Mouse (Mus musculus): Measurements from ENCODE around the gene Cdh4. TPM values are rescaled to one million over a fixed set of nuclear protein-coding genes. Genes with fewer than 3 reads are reported as not detected.

Gene Cdh4
- polyA plus RNA-seq, 1 experiment from 2014 or later = 15.0 TPM

DNA sequence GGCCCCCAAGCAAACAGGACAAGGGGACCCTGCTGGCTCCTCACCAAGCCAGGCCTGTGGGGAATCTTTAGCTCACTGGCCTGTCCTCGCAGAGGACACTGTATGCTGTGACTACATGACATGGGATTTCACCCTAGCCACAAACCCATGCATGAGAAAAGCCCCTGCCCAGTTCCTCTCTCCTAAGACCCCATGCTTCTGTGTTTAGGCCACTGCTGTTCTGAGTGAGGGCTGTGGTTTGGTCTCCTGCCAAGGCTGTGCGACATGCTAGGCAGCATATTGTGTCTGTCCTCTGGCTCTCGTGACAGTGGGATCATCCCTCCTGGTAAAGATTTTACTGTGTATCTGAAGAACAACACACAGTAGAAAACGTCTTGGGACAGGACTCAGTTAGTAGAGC, 207.1 kb downstream of the Cdh4 start:
- no peak overlapping the region for H3K27ac ChIP-seq
- peaks cover 9% of the 10 kb centered on the region; the same call in 1 of the 2 replicates for H3K4me1 ChIP-seq
- H3K9me3 ChIP-seq = no peaks in the 10 kb centered on the region
- no peak overlapping the region for H3K4me3 ChIP-seq
- H3K4me2 ChIP-seq (replicated peaks) = no peak overlapping the region
- H3K36me3 ChIP-seq = no peaks in the 10 kb centered on the region
- 72% methylated on average over 4 of the region's 4 CpGs for WGBS
- no peak for ATAC-seq (ENCODE audit: insufficient number of reproducible peaks, insufficient read depth, low FRiP score, low TSS enrichment)
- no peak overlapping the region for H3K9ac ChIP-seq
- no peaks in the 10 kb centered on the region for H3K27me3 ChIP-seq

DNA sequence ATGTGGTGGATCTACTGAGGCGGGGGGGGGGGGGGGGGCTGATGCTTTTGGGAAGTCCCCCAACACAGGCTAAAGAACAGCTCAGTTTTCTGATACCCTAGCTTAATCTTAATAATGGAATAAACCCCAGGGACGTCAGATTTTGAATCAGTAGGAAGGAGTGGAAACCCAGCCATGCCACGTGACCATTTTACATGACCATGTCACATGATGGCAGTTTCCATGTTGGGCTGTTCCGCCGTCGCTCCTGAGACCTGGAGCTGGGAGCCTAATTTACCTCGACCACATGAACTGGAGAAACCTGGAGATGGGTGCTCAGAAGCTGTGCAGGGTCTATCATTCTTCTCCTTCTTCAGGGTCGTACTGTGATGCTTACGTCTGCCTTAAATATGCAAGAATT, 207.9 kb downstream of the Cdh4 start:
- ATAC-seq (ENCODE audit: insufficient number of reproducible peaks, insufficient read depth, low FRiP score, low TSS enrichment) = no peak
- Histone ChIP-seq H3K9me3 (no peaks in the 10 kb centered on the region), H3K4me3 (no peak overlapping the region), H3K27ac (no peak overlapping the region), H3K36me3 (no peaks in the 10 kb centered on the region), H3K27me3 (no peaks in the 10 kb centered on the region), H3K4me2 (replicated peaks) (no peak overlapping the region), H3K4me1 (peaks cover 9% of the 10 kb centered on the region; the same call in 1 of the 2 replicates), H3K9ac (no peak overlapping the region)
- 78% methylated on average over 9 of the region's 9 CpGs for WGBS

DNA sequence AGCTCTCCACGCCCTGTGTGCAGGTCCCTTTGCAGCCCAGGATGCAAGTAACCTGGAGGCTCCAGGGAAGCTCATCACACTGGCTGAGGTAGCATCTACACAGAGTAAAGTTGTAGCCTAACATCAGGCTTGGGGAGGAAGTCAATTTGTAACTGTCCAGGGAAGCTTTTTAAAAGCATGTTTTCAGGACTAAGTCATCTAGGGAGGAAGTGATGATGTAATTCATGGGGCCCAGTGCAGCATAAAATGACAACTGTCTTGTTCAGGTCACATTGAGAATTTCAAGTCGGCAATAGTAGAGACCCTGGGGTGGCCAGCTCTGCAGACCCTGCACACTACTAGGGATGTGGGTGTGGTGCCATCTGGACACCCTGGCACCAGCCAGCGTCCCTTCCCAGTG, 213.3 kb downstream of the Cdh4 start:
- no peak for ATAC-seq (ENCODE audit: insufficient number of reproducible peaks, insufficient read depth, low FRiP score, low TSS enrichment)

DNA sequence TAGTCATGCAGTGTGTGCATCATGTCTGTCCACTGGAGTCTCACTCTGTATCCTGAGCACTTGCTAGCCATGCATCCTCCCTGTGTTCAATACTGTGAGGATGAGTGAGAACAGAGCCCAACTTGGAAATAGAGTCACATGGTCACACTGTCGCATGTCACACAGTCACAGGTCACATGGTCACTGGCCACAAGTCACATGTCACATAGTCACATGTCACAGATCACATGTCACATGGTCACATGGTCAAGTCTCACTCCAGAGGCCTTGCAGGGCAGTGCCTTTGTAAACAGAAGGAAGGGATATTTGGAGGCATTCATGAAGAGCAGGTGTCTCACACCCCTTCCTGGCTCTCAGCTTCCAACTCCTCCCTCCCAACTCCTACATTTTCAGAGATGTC, 217.0 kb downstream of the Cdh4 start:
- no peak for ATAC-seq (ENCODE audit: insufficient number of reproducible peaks, insufficient read depth, low FRiP score, low TSS enrichment)
- H3K4me1 ChIP-seq = peaks cover 11% of the 10 kb centered on the region
- no peak overlapping the region for H3K4me2 ChIP-seq (replicated peaks)
- 82% methylated on average over 1 of the region's 1 CpGs for WGBS
- no peak overlapping the region for H3K4me3 ChIP-seq
- H3K36me3 ChIP-seq = no peaks in the 10 kb centered on the region
- H3K27ac ChIP-seq = no peak overlapping the region
- H3K9ac ChIP-seq = no peak overlapping the region
- H3K27me3 ChIP-seq = peaks cover 23% of the 10 kb centered on the region
- no peaks in the 10 kb centered on the region for H3K9me3 ChIP-seq

More for the DNA sequence above, 213.3 kb downstream of the Cdh4 start:
- 78% methylated on average over 3 of the region's 3 CpGs for WGBS
- no peak overlapping the region for H3K4me2 ChIP-seq (replicated peaks)
- H3K27ac ChIP-seq = no peak overlapping the region
- H3K9me3 ChIP-seq = no peaks in the 10 kb centered on the region
- no peaks in the 10 kb centered on the region for H3K36me3 ChIP-seq
- no peaks in the 10 kb centered on the region for H3K27me3 ChIP-seq
- H3K4me1 ChIP-seq = 0 out of 2 replicates have a peak, but pooled peaks cover 3% of the 10 kb centered on the region
- no peak overlapping the region for H3K4me3 ChIP-seq
- H3K9ac ChIP-seq = no peak overlapping the region

DNA sequence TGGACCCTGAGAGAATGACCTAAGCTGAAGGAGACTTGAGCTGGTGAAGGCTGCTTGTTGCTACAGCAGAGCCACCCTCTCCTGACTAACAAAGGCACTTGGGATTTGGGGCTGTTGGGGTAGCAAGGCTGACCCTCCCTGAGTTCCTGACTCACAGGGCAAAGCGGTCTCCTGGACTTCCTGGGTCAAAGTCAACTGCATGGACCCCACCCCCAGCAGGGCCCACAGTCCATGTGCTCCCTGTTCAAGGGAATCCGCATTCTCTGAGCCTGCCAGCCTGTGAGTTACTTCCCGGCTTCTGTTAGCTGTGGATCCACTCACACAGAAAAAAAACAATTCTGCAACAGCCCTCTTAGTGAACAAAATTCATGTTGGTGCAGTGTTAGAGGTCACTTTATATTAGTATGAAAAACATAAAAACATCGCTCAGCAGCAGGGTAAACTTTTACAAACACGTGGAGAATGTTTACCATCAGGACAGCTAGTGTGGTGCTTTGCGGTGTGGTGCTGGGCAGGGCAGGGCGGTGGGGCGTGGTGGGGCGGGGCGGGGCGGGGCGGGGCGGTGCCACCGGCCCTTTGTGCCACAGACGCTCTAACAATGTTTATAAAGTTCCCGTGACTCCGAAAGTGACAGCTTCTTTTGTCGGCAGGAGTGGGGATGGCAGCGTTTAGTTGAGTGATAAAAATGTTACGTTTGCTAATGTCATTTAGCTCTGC, 219.9 kb downstream of the Cdh4 start:
- 0 out of 2 replicates have a peak overlapping the region, but pooled peaks have one; percentile 12 for H3K4me3 ChIP-seq
- H3K9ac ChIP-seq = no peak overlapping the region
- peaks cover 11% of the 10 kb centered on the region for H3K4me1 ChIP-seq
- no peaks in the 10 kb centered on the region for H3K36me3 ChIP-seq
- peaks cover 34% of the 10 kb centered on the region for H3K27me3 ChIP-seq
- H3K27ac ChIP-seq = no peak overlapping the region
- ATAC-seq (ENCODE audit: insufficient number of reproducible peaks, insufficient read depth, low FRiP score, low TSS enrichment) = no peak
- WGBS = 13% methylated on average over 20 of the region's 20 CpGs
- H3K4me2 ChIP-seq (replicated peaks) = peak overlapping the region; percentile 43
- no peaks in the 10 kb centered on the region for H3K9me3 ChIP-seq

DNA sequence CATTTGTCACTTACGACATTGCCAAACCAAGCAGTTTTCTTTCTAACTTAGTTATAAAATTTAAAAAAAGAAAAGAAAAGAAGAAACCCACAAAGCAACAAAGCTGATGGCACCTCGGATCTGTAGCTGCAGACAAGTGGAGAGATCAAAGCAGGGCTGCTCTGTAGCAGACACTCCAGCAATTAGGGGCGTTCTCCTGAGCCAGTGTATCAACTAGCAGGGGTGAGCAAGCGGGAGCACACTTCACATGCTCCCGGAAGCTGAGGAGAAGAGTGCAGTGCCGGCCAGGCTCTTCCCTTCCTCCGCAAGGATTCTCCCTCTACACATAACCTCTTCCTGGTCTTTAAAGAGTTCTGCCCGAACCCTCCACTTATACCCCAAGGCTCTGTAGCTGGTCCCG, 220.5 kb downstream of the Cdh4 start:
- H3K4me3 ChIP-seq = no peak overlapping the region

DNA sequence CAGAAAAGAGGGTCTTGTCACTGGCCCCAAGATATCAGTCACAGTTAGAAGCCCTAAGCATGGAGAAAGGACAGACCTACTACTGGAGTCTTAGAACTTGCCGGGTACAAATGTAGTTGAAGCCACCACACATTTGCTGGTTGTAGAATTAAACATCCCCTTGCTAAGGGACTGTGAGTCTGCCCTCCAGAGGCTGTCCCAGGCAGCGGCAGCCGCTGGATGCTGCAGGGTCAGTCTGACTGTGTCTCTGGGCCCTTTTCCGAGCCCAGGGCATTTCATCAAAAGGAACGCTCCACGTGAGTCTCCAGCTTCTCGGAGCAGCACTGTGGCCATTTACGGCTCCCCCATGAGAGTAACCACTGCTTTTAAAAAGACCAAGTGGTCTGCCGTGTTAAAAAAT, 221.4 kb downstream of the Cdh4 start:
- peaks cover 34% of the 10 kb centered on the region for H3K27me3 ChIP-seq
- no peak overlapping the region for H3K9ac ChIP-seq
- H3K4me3 ChIP-seq = no peak overlapping the region
- no peaks in the 10 kb centered on the region for H3K36me3 ChIP-seq
- no peak overlapping the region for H3K4me2 ChIP-seq (replicated peaks)
- H3K9me3 ChIP-seq = no peaks in the 10 kb centered on the region
- no peak for ATAC-seq (ENCODE audit: insufficient number of reproducible peaks, insufficient read depth, low FRiP score, low TSS enrichment)
- peaks cover 11% of the 10 kb centered on the region for H3K4me1 ChIP-seq
- 47% methylated on average over 9 of the region's 9 CpGs for WGBS
- H3K27ac ChIP-seq = no peak overlapping the region

More for the DNA sequence above, 220.5 kb downstream of the Cdh4 start:
- Histone ChIP-seq H3K9ac (no peak overlapping the region), H3K9me3 (no peaks in the 10 kb centered on the region), H3K27ac (no peak overlapping the region), H3K36me3 (no peaks in the 10 kb centered on the region), H3K4me1 (peaks cover 11% of the 10 kb centered on the region), H3K27me3 (peaks cover 34% of the 10 kb centered on the region), H3K4me2 (replicated peaks) (peak overlapping the region; percentile 43)
- ATAC-seq (ENCODE audit: insufficient number of reproducible peaks, insufficient read depth, low FRiP score, low TSS enrichment) = no peak
- WGBS = 9% methylated on average over 9 of the region's 9 CpGs

DNA sequence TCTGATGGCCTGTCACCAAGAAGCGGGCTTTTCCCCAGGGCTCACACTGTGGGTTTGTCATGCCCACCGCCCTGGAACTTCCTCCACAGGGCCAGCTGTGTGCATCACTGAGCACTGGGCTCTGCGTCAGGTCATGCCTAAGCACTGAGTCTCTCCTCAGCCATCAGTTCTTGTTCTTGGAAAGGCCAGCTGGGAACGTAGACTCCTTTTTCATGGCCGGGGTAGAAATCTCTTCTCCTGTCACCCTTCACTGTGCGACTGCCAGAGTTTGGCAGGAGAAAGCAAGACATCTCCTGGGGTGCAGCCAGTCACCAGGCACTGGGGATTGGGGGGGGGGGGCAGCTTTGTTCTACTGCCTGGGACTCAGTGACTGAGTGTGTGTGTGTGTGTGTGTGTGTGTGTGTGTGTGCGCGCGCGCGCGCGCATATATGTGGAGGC, 222.0 kb downstream of the Cdh4 start:
- H3K9ac ChIP-seq = no peak overlapping the region
- H3K9me3 ChIP-seq = no peaks in the 10 kb centered on the region
- peaks cover 11% of the 10 kb centered on the region for H3K4me1 ChIP-seq
- H3K4me2 ChIP-seq (replicated peaks) = no peak overlapping the region
- H3K36me3 ChIP-seq = no peaks in the 10 kb centered on the region
- H3K4me3 ChIP-seq = no peak overlapping the region
- 91% methylated on average over 13 of the region's 13 CpGs for WGBS
- no peak for ATAC-seq (ENCODE audit: insufficient number of reproducible peaks, insufficient read depth, low FRiP score, low TSS enrichment)
- peaks cover 34% of the 10 kb centered on the region for H3K27me3 ChIP-seq
- H3K27ac ChIP-seq = no peak overlapping the region

DNA sequence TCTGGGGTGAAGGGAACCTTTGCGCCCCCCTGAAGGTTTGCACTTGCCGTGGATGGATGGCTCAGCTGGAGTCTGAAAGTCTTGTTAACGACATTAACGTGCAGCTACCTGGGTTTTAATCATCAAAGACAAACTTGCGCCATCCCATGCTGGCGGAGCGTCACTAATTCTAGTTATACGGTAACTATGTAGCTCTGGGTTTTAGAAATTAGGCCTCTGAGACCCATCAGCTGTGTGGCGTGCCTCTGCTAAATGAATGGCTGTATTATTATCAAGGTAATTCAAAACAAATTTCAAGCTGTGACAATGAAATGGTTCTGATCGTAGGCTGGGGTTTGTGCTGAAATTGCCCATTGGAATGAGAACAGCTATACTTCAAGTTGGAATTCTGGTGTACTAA, 228.5 kb downstream of the Cdh4 start:
- Histone ChIP-seq H3K4me1 (no peaks in the 10 kb centered on the region), H3K27me3 (peaks cover 9% of the 10 kb centered on the region; the same call in 1 of the 2 replicates), H3K9ac (no peak overlapping the region), H3K9me3 (no peaks in the 10 kb centered on the region), H3K4me2 (replicated peaks) (no peak overlapping the region), H3K4me3 (no peak overlapping the region), H3K36me3 (no peaks in the 10 kb centered on the region), H3K27ac (no peak overlapping the region)
- 40% methylated on average over 10 of the region's 10 CpGs for WGBS
- ATAC-seq (ENCODE audit: insufficient number of reproducible peaks, insufficient read depth, low FRiP score, low TSS enrichment) = no peak

DNA sequence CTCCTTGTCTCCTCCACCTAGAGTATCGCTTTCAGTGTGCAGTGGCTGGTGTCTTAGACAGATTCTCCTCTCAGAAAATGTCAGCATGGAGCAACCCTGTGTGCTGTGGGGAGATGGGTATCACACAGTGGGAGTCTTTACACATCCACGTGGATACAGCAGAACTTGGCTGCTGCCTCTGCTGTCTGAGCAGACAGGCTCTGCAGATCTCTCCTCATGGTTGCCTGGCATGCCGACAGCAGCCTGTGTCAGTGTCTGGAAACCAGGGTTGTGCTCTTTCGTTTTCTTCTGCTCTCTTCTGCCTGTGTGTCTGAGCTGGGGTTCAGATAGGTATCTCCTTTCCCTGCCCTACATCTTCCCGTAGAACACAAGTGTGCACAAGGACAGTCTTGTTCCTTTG, 237.6 kb downstream of the Cdh4 start:
- Histone ChIP-seq H3K4me3 (no peak overlapping the region), H3K9ac (no peak overlapping the region), H3K27ac (no peak overlapping the region), H3K4me2 (replicated peaks) (no peak overlapping the region), H3K36me3 (no peaks in the 10 kb centered on the region), H3K4me1 (no peaks in the 10 kb centered on the region), H3K27me3 (no peaks in the 10 kb centered on the region), H3K9me3 (no peaks in the 10 kb centered on the region)
- WGBS = 71% methylated on average over 5 of the region's 5 CpGs
- ATAC-seq (ENCODE audit: insufficient number of reproducible peaks, insufficient read depth, low FRiP score, low TSS enrichment) = no peak

DNA sequence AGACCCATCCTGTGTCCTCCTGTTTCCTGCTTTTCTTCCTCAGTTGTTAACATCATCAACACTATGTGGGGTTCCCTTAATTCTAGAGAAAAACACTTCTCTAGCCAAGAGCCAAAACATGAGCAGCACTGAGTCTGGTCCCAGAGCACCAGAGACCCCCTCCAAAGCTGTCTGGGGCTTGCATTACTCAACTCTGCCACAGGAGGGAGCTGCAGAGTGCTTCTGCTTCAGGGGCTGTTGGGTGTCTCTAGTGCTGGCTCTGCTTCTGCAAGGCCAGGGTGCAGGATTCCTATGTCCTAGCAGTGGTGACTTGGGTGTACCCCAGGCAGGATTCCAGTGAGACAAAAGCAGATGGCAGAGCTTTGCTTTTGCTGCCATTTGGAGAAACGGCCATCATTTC, 239.2 kb downstream of the Cdh4 start:
- Histone ChIP-seq H3K4me2 (replicated peaks) (no peak overlapping the region), H3K9me3 (no peaks in the 10 kb centered on the region), H3K9ac (no peak overlapping the region), H3K36me3 (no peaks in the 10 kb centered on the region), H3K4me3 (no peak overlapping the region), H3K27ac (no peak overlapping the region), H3K4me1 (no peaks in the 10 kb centered on the region), H3K27me3 (peaks cover 3% of the 10 kb centered on the region; the same call in 1 of the 2 replicates)
- ATAC-seq (ENCODE audit: insufficient number of reproducible peaks, insufficient read depth, low FRiP score, low TSS enrichment) = no peak
- WGBS = 89% methylated on average over 1 of the region's 1 CpGs

DNA sequence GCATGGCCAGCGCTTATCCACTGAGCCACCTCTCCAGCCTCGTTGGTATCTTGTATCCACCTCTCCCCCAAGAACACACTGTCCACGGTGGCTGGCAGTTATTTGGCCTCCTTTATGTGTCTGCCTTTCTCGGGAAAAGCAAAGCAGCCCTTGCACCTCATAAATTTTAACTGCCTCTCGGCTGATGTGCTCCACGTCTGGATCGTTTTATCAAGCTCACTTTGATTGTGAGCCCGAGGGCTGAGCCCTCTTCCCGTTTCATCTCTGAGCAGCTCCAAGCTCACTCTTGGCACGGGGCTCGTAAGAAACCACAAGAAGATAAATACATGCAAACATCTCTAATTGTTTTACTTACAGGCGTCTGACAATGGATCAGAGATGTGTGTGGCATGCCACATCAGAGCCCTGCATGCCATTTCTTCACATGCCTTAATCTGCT, 245.0 kb downstream of the Cdh4 start:
- H3K4me1 ChIP-seq = no peaks in the 10 kb centered on the region
- H3K27me3 ChIP-seq = peaks cover 3% of the 10 kb centered on the region; the same call in 1 of the 2 replicates
- no peak overlapping the region for H3K4me3 ChIP-seq
- no peak for ATAC-seq (ENCODE audit: insufficient number of reproducible peaks, insufficient read depth, low FRiP score, low TSS enrichment)
- 0 out of 2 replicates have a peak overlapping the region, but pooled peaks have one; percentile 17 for H3K27ac ChIP-seq
- no peaks in the 10 kb centered on the region for H3K9me3 ChIP-seq
- no peak overlapping the region for H3K9ac ChIP-seq
- 43% methylated on average over 12 of the region's 12 CpGs for WGBS
- H3K4me2 ChIP-seq (replicated peaks) = no peak overlapping the region
- no peaks in the 10 kb centered on the region for H3K36me3 ChIP-seq

Measured in embryonic facial prominence, embryonic 12.5 days (tissue).